Mouse (Mus musculus): ENCODE measurements around the gene Fbxo24.

DNA sequence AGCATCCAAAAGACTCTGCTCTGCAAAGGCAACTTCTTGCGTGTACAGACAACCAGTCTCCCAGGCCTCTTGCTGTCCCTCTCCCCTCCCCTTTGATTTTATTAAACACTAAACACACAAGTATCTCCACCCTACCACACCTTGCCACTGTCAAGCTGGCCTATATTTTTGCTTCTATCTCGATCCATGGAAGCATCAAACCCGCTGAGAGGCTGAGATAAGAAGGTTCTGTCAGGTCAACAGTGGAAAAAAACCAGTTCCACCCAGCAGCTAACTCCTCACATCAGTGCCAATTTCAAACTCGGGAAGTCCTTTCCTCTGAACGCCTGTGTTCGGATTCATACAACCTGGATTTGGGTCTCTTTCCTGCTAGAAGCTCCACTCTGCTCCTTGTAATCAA is 44.2 kb upstream of the Fbxo24 start:
- no peak for TF ChIP-seq POLR2A (IDR thresholded peaks at IDR 0.05; ENCODE audit: low read depth, low read length)
- no peak for TF ChIP-seq CTCF (IDR thresholded peaks at IDR 0.05; ENCODE audit: extremely low read depth, insufficient read depth, insufficient read length, insufficient replicate concordance)

Data from spleen, adult 2 months (tissue).